Mouse (Mus musculus): ENCODE data around the gene Ptpn4. TPM values are rescaled to one million over a fixed set of nuclear protein-coding genes. Genes with fewer than 3 reads are reported as not detected.

Ptpn4 gene
- polyA plus RNA-seq, 1 experiment from 2014 or later, result 10.1 TPM

DNA sequence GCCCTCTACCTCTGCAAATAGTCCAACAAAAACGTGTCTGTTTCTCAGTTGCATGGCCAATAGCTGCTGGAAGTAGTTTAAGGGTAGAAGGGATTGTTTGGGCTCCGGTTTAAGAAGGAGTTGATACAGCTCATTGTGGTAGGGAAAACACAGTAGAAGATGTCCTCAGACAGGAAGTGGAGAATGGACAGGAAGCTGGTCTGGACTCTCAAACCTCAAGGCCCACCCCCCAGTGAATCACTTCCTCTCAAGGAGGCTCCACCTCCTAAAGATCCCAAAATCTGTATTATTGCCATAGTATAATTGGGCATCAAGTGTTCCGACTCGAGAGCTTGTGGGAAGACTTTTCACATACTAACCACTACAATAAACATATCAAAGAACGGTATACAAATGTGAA lies 22.2 kb upstream of the Ptpn4 start:
- H3K27me3 ChIP-seq (replicated peaks; ENCODE audit: control insufficient read depth, insufficient read depth, low read length), result no peaks in the 10 kb centered on the region
- no peak for ATAC-seq
- H3K9me3 ChIP-seq (ENCODE audit: control insufficient read depth, low read length), result no peaks in the 10 kb centered on the region
- H3K27ac ChIP-seq (ENCODE audit: low read depth, low read length), result no peak overlapping the region
- 85% methylated on average over 5 of the region's 5 CpGs for WGBS
- no peaks in the 10 kb centered on the region for H3K4me1 ChIP-seq (ENCODE audit: control insufficient read depth, insufficient read depth, low read depth, low read length)
- no peaks in the 10 kb centered on the region for H3K36me3 ChIP-seq (ENCODE audit: control insufficient read depth, insufficient read depth, low read length)
- no peak overlapping the region for H3K4me2 ChIP-seq (ENCODE audit: low read length)
- no peak overlapping the region for H3K4me3 ChIP-seq (ENCODE audit: low read length)
- H3K9ac ChIP-seq (ENCODE audit: low read depth, low read length), result no peak overlapping the region

DNA sequence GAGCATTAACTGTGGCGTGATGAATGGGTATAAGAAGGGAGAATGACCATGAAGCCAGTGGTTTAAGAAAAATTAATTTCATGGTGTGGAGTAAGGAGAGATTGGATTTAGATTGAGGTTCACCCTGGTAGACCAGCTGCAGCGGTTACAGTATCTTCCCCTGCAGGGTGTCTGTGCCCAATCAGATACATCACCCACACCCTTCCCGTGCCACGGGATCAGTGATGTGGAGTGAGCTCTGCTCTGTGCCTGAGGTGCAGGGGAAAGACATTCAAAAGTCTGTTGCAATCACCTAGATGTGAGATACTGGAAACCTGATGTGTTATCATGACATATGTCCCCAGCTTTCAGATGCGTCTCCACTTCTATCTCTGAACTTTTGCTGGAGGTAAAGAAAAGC lies 15.6 kb upstream of the Ptpn4 start:
- Histone ChIP-seq H3K4me3 (ENCODE audit: low read length) (no peak overlapping the region), H3K27me3 (replicated peaks; ENCODE audit: control insufficient read depth, insufficient read depth, low read length) (no peaks in the 10 kb centered on the region), H3K9me3 (ENCODE audit: control insufficient read depth, low read length) (no peaks in the 10 kb centered on the region), H3K4me1 (ENCODE audit: control insufficient read depth, insufficient read depth, low read depth, low read length) (no peaks in the 10 kb centered on the region), H3K4me2 (ENCODE audit: low read length) (no peak overlapping the region), H3K36me3 (ENCODE audit: control insufficient read depth, insufficient read depth, low read length) (no peaks in the 10 kb centered on the region), H3K9ac (ENCODE audit: low read depth, low read length) (no peak overlapping the region), H3K27ac (ENCODE audit: low read depth, low read length) (no peak overlapping the region)
- 83% methylated on average over 5 of the region's 5 CpGs for WGBS
- no peak for ATAC-seq

DNA sequence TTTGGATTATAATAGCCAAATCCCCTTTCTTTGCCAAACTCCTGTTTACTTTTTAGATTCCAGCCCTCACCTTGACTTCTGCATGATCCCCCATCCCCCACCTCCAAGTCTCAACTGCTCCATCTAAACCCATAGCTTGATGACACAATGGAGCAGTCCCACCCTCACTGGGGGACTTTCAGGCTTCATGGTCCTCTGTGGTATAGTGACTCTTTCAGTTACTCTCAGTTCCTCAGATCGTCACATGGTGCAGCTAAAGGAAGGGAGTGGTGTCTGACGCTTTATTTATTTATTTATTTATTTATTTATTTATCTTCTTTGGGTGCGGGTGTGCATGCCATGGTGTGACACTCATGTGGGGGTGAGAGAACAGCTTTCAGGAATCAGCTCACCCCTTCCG lies 14.9 kb upstream of the Ptpn4 start:
- Histone ChIP-seq H3K4me2 (ENCODE audit: low read length) (no peak overlapping the region), H3K27me3 (replicated peaks; ENCODE audit: control insufficient read depth, insufficient read depth, low read length) (no peaks in the 10 kb centered on the region), H3K27ac (ENCODE audit: low read depth, low read length) (no peak overlapping the region), H3K9me3 (ENCODE audit: control insufficient read depth, low read length) (no peaks in the 10 kb centered on the region), H3K9ac (ENCODE audit: low read depth, low read length) (no peak overlapping the region), H3K4me1 (ENCODE audit: control insufficient read depth, insufficient read depth, low read depth, low read length) (no peaks in the 10 kb centered on the region), H3K36me3 (ENCODE audit: control insufficient read depth, insufficient read depth, low read length) (no peaks in the 10 kb centered on the region), H3K4me3 (ENCODE audit: low read length) (no peak overlapping the region)
- ATAC-seq, result no peak
- 90% methylated on average over 4 of the region's 4 CpGs for whole genome bisulfite sequencing

DNA sequence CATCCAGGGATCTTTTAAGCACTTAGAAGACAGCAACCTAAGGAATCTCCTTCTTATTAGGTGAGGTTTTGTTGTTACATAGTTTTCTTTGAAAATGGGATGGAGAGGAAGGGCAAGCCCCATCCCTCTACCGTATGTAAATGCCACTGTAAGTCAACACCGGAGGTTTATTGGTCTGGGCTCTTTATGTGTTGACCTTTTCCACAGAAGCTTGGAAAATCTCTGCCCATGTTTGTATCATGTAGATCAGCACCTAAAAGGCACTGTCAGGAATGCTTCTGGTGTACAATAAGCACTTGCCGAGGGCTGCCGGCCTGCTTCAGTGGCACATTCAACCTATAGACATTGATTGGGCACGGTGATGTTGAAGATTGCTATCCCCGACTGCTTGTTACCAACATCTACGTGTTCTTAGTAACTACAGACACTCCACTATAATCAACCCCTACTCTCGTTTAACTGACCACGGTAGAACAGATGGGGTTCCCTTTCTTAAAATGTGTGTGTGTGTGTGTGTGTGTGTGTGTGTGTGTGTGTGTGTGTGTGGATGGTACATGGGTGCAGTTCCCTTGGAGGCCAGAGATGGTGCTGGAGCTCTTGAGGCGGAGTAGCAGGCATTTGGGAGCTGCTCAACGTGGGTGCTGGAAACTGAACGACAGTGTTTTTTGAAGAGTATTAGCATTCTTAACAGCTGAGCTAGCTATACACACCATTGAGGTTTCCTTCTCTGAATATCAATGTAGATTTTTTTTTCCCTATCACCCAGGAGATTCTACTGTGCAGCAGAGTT lies 11.9 kb upstream of the Ptpn4 start:
- no peak overlapping the region for H3K9ac ChIP-seq (ENCODE audit: low read depth, low read length)
- H3K27me3 ChIP-seq (replicated peaks; ENCODE audit: control insufficient read depth, insufficient read depth, low read length), result no peaks in the 10 kb centered on the region
- no peak for ATAC-seq
- no peaks in the 10 kb centered on the region for H3K36me3 ChIP-seq (ENCODE audit: control insufficient read depth, insufficient read depth, low read length)
- no peak overlapping the region for H3K4me2 ChIP-seq (ENCODE audit: low read length)
- H3K4me3 ChIP-seq (ENCODE audit: low read length), result no peak overlapping the region
- 92% methylated on average over 12 of the region's 12 CpGs for WGBS
- H3K9me3 ChIP-seq (ENCODE audit: control insufficient read depth, low read length), result no peaks in the 10 kb centered on the region
- H3K4me1 ChIP-seq (ENCODE audit: control insufficient read depth, insufficient read depth, low read depth, low read length), result no peaks in the 10 kb centered on the region
- H3K27ac ChIP-seq (ENCODE audit: low read depth, low read length), result no peak overlapping the region

DNA sequence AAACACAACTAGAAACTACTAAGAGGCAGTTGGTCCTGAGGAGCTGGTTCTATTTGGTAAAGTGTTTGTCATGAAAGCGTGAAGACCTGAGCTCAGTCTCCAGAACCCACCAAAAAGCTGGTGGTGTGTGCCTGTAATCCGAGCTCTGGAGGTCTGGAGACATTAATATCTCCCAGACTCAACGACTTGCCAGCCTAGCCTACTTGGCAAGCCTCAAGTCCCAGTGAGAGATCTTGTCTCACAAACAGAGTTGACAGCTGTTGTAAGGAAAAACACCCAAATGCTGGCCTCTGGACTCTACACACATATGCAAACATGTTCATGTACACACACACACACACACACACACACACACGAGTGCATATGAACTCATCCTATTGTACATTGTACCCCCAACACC lies 7.9 kb upstream of the Ptpn4 start:
- Histone ChIP-seq H3K9me3 (ENCODE audit: control insufficient read depth, low read length) (no peaks in the 10 kb centered on the region), H3K27ac (ENCODE audit: low read depth, low read length) (no peak overlapping the region), H3K27me3 (replicated peaks; ENCODE audit: control insufficient read depth, insufficient read depth, low read length) (no peaks in the 10 kb centered on the region), H3K4me1 (ENCODE audit: control insufficient read depth, insufficient read depth, low read depth, low read length) (no peaks in the 10 kb centered on the region), H3K4me2 (ENCODE audit: low read length) (no peak overlapping the region), H3K36me3 (ENCODE audit: control insufficient read depth, insufficient read depth, low read length) (no peaks in the 10 kb centered on the region), H3K4me3 (ENCODE audit: low read length) (no peak overlapping the region), H3K9ac (ENCODE audit: low read depth, low read length) (no peak overlapping the region)
- 81% methylated on average over 4 of the region's 4 CpGs for WGBS
- ATAC-seq, result no peak

DNA sequence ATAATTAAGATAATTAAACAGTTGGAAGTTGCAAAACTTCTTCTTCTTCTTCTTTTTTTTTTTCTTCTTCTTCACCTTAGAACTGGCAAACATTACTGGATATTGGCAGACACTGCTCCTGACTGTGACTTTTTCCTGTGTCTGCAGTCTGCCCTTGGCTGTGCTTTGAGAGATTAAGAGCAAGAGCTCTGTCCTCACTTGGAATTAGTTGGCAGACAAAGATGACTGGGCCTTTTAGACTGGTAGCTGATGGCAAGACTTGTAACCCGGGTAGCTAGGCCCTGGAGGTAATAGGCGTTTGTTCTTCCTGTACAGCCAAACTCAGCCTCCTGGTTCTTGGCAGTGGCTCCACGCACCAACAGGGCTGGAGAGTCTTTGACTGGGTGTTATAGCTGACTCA lies 5.7 kb upstream of the Ptpn4 start:
- ATAC-seq, result no peak
- Histone ChIP-seq H3K4me1 (ENCODE audit: control insufficient read depth, insufficient read depth, low read depth, low read length) (no peaks in the 10 kb centered on the region), H3K4me3 (ENCODE audit: low read length) (no peak overlapping the region), H3K9me3 (ENCODE audit: control insufficient read depth, low read length) (no peaks in the 10 kb centered on the region), H3K4me2 (ENCODE audit: low read length) (no peak overlapping the region), H3K27ac (ENCODE audit: low read depth, low read length) (no peak overlapping the region), H3K9ac (ENCODE audit: low read depth, low read length) (no peak overlapping the region), H3K27me3 (replicated peaks; ENCODE audit: control insufficient read depth, insufficient read depth, low read length) (no peaks in the 10 kb centered on the region), H3K36me3 (ENCODE audit: control insufficient read depth, insufficient read depth, low read length) (no peaks in the 10 kb centered on the region)
- WGBS, result 85% methylated on average over 3 of the region's 3 CpGs

DNA sequence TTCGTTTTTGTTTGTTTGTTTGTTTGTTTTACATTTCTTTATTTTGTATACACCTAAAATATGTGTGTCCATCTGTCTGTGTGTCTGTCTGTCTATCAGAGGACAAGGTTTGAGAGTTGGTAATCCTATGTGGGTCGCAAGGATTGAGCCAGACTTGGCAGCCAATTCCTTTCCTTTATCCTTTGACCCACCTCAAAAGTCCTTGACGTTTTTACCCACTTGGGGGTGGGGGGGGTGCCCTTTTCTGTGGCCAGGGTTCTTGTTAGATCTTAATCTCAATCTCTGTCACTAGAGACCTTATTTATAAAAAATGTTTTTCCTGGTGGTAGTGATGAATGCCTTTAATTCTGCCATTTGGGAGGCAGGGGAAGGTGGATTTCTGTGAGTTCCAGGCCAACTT lies 828 bp upstream of the Ptpn4 start:
- Histone ChIP-seq H3K27ac (ENCODE audit: low read depth, low read length) (no peak overlapping the region), H3K27me3 (replicated peaks; ENCODE audit: control insufficient read depth, insufficient read depth, low read length) (no peaks in the 10 kb centered on the region), H3K4me1 (ENCODE audit: control insufficient read depth, insufficient read depth, low read depth, low read length) (peaks cover 9% of the 10 kb centered on the region), H3K4me2 (ENCODE audit: low read length) (no peak overlapping the region; the same call in 1 of the 2 replicates), H3K36me3 (ENCODE audit: control insufficient read depth, insufficient read depth, low read length) (no peaks in the 10 kb centered on the region), H3K9ac (ENCODE audit: low read depth, low read length) (no peak overlapping the region), H3K4me3 (ENCODE audit: low read length) (no peak overlapping the region; the same call in 1 of the 2 replicates), H3K9me3 (ENCODE audit: control insufficient read depth, low read length) (no peaks in the 10 kb centered on the region)
- WGBS, result 42% methylated on average over 3 of the region's 3 CpGs
- ATAC-seq, result no peak

DNA sequence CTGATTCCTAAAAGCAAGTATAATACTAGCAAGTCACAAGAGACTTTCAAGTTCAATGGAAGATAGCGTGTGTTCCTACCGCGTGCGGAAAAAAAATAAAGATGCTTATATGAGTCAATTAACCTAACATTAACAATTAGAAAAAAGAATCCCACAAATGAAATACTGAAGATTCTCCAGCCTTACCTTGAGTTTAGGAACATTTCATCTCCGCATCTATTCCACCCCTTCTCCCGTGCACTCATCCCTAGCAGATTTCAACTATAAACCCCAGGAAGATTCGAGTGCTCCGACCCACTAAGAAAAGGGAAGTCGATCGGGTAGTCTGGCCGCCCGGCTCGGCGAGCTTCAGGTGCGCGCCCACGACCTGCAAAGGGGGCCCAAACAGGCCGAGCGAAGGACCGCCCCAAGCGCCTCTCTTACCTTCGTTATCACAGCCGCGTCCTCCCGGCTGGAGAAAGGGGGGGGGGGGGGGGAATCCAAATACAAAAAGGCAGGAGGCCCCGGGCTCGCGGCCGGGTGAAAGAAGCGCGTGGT lies 866 bp downstream of the Ptpn4 start:
- H3K36me3 ChIP-seq (ENCODE audit: control insufficient read depth, insufficient read depth, low read length), result no peaks in the 10 kb centered on the region
- no peaks in the 10 kb centered on the region for H3K27me3 ChIP-seq (replicated peaks; ENCODE audit: control insufficient read depth, insufficient read depth, low read length)
- no peak; the same call in 1 of the 2 replicates for ATAC-seq
- H3K4me1 ChIP-seq (ENCODE audit: control insufficient read depth, insufficient read depth, low read depth, low read length), result peaks cover 9% of the 10 kb centered on the region
- peak overlapping the region; percentile 93 for H3K27ac ChIP-seq (ENCODE audit: low read depth, low read length)
- peak overlapping the region; percentile 78 for H3K4me3 ChIP-seq (ENCODE audit: low read length)
- H3K9me3 ChIP-seq (ENCODE audit: control insufficient read depth, low read length), result no peaks in the 10 kb centered on the region
- 0% methylated on average over 24 of the region's 31 CpGs for WGBS
- H3K9ac ChIP-seq (ENCODE audit: low read depth, low read length), result peak overlapping the region; percentile 89
- peak overlapping the region; percentile 74 for H3K4me2 ChIP-seq (ENCODE audit: low read length)

DNA sequence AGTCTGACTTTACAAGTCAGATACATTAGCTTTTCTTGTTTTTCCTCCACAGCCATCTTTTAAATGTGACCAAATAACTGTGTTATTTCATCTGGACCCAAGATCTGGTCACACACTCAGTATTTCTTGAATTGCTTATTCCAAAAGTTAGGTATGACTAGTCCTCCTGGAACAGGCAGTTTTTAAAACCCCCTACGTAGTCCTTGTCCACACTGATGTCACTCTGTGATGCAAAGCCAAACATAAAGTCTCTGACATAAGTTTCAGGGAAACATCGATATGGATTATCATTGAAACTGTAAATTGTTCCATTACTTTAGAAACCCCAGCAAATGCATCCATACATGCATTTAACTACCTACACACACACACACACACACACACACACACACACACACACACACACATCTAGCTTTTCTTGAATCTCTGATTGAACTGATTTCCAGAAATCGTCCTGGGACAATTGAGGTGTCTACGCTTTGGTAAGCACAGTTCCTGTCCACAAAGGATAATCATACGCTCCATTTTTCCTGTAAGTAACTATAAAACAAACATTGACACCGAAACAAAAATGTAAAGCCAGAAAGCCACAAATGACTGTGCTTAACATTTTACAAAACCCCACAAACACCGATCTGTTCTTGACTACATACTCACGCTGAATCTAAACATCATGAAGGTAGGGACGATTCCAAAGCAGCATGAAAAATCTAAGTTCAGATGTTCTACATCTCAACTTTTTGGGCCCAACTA lies 1.5 kb downstream of the Ptpn4 start:
- 10% methylated on average over 9 of the region's 9 CpGs for WGBS
- Histone ChIP-seq H3K9me3 (ENCODE audit: control insufficient read depth, low read length) (no peaks in the 10 kb centered on the region), H3K36me3 (ENCODE audit: control insufficient read depth, insufficient read depth, low read length) (no peaks in the 10 kb centered on the region), H3K4me1 (ENCODE audit: control insufficient read depth, insufficient read depth, low read depth, low read length) (peaks cover 9% of the 10 kb centered on the region), H3K27me3 (replicated peaks; ENCODE audit: control insufficient read depth, insufficient read depth, low read length) (no peaks in the 10 kb centered on the region), H3K27ac (ENCODE audit: low read depth, low read length) (no peak overlapping the region), H3K4me3 (ENCODE audit: low read length) (peak overlapping the region; percentile 78), H3K9ac (ENCODE audit: low read depth, low read length) (peak overlapping the region; percentile 89), H3K4me2 (ENCODE audit: low read length) (peak overlapping the region; percentile 74)
- ATAC-seq, result no peak
